8 mouse cellular contexts compared by ENCODE assay signal in genomic region chr15:93596285-93596684, GRCm38 (mm10). TPM values are rescaled to one million over a fixed set of nuclear protein-coding genes. Genes with fewer than 3 reads are reported as not detected.
DNase-seq lines count a peak whose midpoint lies in the region; ATAC-seq lines count a peak whose summit lies in the region.

No protein-coding gene starts in this region.

- H3K4me3 ChIP-seq in hindbrain, embryonic 10.5 days = peak overlapping the region; percentile 90
- H3K4me3 ChIP-seq in lung, embryonic 15.5 days = peak overlapping the region; percentile 71

- H3K36me3 ChIP-seq in hindbrain, embryonic 10.5 days = no peaks in the 10 kb centered on the region
- no peaks in the 10 kb centered on the region for H3K36me3 ChIP-seq in lung, embryonic 15.5 days

- peaks cover 44% of the 10 kb centered on the region for H3K4me1 ChIP-seq in hindbrain, embryonic 10.5 days (replicated peaks)
- H3K4me1 ChIP-seq in lung, embryonic 15.5 days = peaks cover 40% of the 10 kb centered on the region

- H3K27me3 ChIP-seq in hindbrain, embryonic 10.5 days (ENCODE audit: insufficient read depth, poor library complexity, severe bottlenecking) = peaks cover 3% of the 10 kb centered on the region; the same call in 1 of the 2 replicates
- H3K27me3 ChIP-seq in lung, embryonic 15.5 days = no peaks in the 10 kb centered on the region

- WGBS in hindbrain, embryonic 10.5 days = under 1% methylated on average over 11 of the region's 11 CpGs
- under 1% methylated on average over 11 of the region's 11 CpGs for WGBS in lung, embryonic 15.5 days

- H3K9me3 ChIP-seq in hindbrain, embryonic 10.5 days = no peaks in the 10 kb centered on the region
- no peaks in the 10 kb centered on the region for H3K9me3 ChIP-seq in lung, embryonic 15.5 days

- DNase-seq in Muller cell, postnatal 12 days (ENCODE audit: inconsistent ontology term) = peak; percentile 81
- DNase-seq in cerebellum, adult 9-10 months = peak; percentile 69
- peak; percentile 44 to 72 for DNase-seq in frontal cortex, postnatal 10 days (ENCODE audit: low spot score in 2 of 2)
- peak; percentile 86 for DNase-seq in hindbrain, embryonic 10.5 days (ENCODE audit: low spot score)
- peak; percentile 77 for DNase-seq in layer of hippocampus, adult 9-11 months
- DNase-seq in ovary, postnatal 14 days (ENCODE audit: low spot score) = peak; percentile 57
- peak; percentile 69 for DNase-seq in thymus, postnatal 4 days

- peak overlapping the region; percentile 56 for H3K9ac ChIP-seq in lung, embryonic 15.5 days

- peak; percentile 60; the same call in 1 of the 2 replicates for ATAC-seq in lung, embryonic 15.5 days (ENCODE audit: borderline replicate concordance, extremely low read depth, low FRiP score, low TSS enrichment)

- H3K27ac ChIP-seq in hindbrain, embryonic 10.5 days = peak overlapping the region; percentile 93
- peak overlapping the region; percentile 65 for H3K27ac ChIP-seq in lung, embryonic 15.5 days

- peak overlapping the region; percentile 95 for H3K4me2 ChIP-seq in lung, embryonic 15.5 days

RNA-seq across cellular contexts. Expression of gene Prickle1, which starts 0.6 kb away (rescaled TPM):
- 13.6 and 17.4 TPM in 2 replicates for polyA plus RNA-seq in hindbrain, embryonic 10.5 days (2016; fragmentation: Nextera tagmentation; extraction: Ambion mirVana)
- polyA plus RNA-seq in lung, embryonic 15.5 days (2015; fragmentation: Nextera tagmentation; extraction: Ambion mirVana) = 22.2 and 23.6 TPM in 2 replicates

Comparison
In these comparisons a context has a peak if more than half of its experiments do, and no peak if none do; other contexts are left out.
1. Peak in every context shown above with its lines: DNase-seq, ATAC-seq, H3K4me3 ChIP-seq and H3K27ac ChIP-seq.